Mouse (Mus musculus): ENCODE data around the gene Ret. TPM values are rescaled to one million over a fixed set of nuclear protein-coding genes. Genes with fewer than 3 reads are reported as not detected.

Gene Ret
- polyA plus RNA-seq, 1 experiment from 2014 or later: 0.80 TPM

Other genes starting within 250 kb of the Ret start
- gene Rasgef1a, start 186.3 kb downstream of the Ret start, polyA plus RNA-seq (2014; fragmentation: Nextera tagmentation; extraction: Ambion mirVana): 0.19 and 0.32 TPM in 2 replicates
- 13.4 and 15.8 TPM in 2 replicates for gene Csgalnact2, start 58.6 kb downstream of the Ret start, polyA plus RNA-seq (2014; fragmentation: Nextera tagmentation; extraction: Ambion mirVana)
- gene Bms1, start 221.8 kb upstream of the Ret start, polyA plus RNA-seq (2014; fragmentation: Nextera tagmentation; extraction: Ambion mirVana): 20.4 and 20.7 TPM in 2 replicates

Data from heart, embryonic 14.5 days (tissue).